Mouse (Mus musculus) hindbrain, embryonic 16.5 days (tissue): ENCODE measurements at regions not wholly inside any gene's neighbourhood (a gene's known extent, or its start where the extent isn't known, plus 50 kb on each side); places are given as distances from the start of the nearest gene placed in this dataset.

Experiments
- ATAC-seq: fragments of 200-750 bp; cut with Nextera tagmentation; 2 replicates; pipeline ENCODE4 v1.8.0; 2017; ENCODE audit warnings: moderate TSS enrichment, moderate library complexity
- H3K27ac ChIP-seq: fragments of 300-500 bp; sonication (generic); 2 replicates; pipeline ENCODE4 v1.5.1; 2014; ENCODE audit warnings: low read depth, mild to moderate bottlenecking, control low read depth, low read length, moderate library complexity
- H3K27me3 ChIP-seq: fragments of 300-500 bp; sonication (generic); replicated peaks from 2 replicates; pipeline ENCODE4 v1.6.1; 2014; ENCODE audit warnings: low read length; ENCODE audit not compliant: control insufficient read depth, insufficient read depth
- H3K36me3 ChIP-seq: fragments of 300-500 bp; sonication (generic); 2 replicates; pipeline ENCODE4 v1.6.1; 2014; ENCODE audit warnings: mild to moderate bottlenecking, low read length, moderate library complexity, mixed read lengths; ENCODE audit not compliant: control insufficient read depth, insufficient read depth
- H3K4me1 ChIP-seq: fragments of 300-500 bp; sonication (generic); 2 replicates; pipeline ENCODE4 v1.6.1; 2014; ENCODE audit warnings: low read depth, low read length; ENCODE audit not compliant: control insufficient read depth, insufficient read depth
- H3K4me2 ChIP-seq: fragments of 300-500 bp; sonication (generic); 2 replicates; pipeline ENCODE4 v1.6.1; 2014; ENCODE audit warnings: mild to moderate bottlenecking, low read length, control low read depth, moderate library complexity
- H3K4me3 ChIP-seq: fragments of 300-500 bp; sonication (generic); 2 replicates; pipeline ENCODE4 v1.5.1; 2014; ENCODE audit warnings: mild to moderate bottlenecking, low read length, control low read depth, moderate library complexity
- H3K9ac ChIP-seq: fragments of 300-500 bp; sonication (generic); 2 replicates; pipeline ENCODE4 v1.6.1; 2014; ENCODE audit warnings: low read depth, mild to moderate bottlenecking, control low read depth, low read length, moderate library complexity
- H3K9me3 ChIP-seq: fragments of 300-500 bp; sonication (generic); 2 replicates; pipeline ENCODE4 v1.6.1; 2014; ENCODE audit warnings: mild to moderate bottlenecking, low read length, moderate library complexity; ENCODE audit not compliant: control insufficient read depth
- WGBS: fragments of 180-500 bp; shearing (Covaris S2); extraction: QIAGEN DNeasy Blood & Tissue Kit; methylation state at CpG from one replicate; pipeline ENCODE4 v1.1.7; 2014; 5-methylcytosine and 5-hydroxymethylcytosine counted together

DNA sequence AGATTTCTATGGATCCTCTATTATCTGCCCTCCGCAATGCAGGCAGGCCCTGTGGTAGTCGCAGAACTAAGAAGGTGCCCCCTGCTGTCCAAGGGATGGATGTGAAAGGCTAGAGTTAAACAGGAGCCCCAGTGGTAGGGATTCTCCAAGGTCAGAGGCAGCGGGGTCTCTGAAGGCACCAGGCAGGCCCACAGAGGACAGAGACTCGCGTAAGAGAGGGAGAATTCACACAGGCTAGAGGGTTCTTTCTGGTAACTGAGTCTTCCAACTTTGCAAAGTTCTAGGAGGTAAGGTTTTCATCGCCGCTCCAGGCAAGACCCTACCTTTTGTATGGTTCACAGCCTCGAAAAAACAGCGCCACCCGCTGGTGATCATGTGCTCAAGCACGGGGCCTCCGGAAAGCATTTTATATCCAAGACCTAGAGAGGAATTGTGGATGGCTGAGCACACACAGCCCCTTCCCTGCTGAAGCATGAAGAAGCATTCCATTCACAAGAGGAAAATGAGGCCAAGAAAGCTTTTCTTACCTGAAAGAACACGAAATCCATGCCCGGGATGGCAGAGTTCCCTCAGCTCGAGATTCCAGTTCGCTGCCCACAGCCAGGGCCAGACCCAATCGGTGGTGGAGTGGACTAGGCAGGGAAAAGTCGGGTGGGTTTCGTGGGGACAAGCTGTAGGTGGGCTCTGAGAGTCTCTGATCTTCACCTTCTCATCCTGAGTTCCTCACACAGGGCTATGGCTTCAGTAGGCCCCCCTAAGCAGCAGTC, 102.6 kb upstream of the Csf3r start:
- H3K36me3 ChIP-seq: no peaks in the 10 kb centered on the region
- H3K4me3 ChIP-seq: no peak overlapping the region
- no peak overlapping the region for H3K27ac ChIP-seq
- WGBS: 8% methylated on average over 19 of the region's 19 CpGs
- H3K4me1 ChIP-seq: peaks cover 19% of the 10 kb centered on the region
- no peak overlapping the region for H3K9ac ChIP-seq
- H3K9me3 ChIP-seq: no peaks in the 10 kb centered on the region
- no peak overlapping the region for H3K4me2 ChIP-seq
- 0 out of 2 replicates have a peak, but pooled peaks have one; percentile 58 for ATAC-seq
- H3K27me3 ChIP-seq: no peaks in the 10 kb centered on the region

DNA sequence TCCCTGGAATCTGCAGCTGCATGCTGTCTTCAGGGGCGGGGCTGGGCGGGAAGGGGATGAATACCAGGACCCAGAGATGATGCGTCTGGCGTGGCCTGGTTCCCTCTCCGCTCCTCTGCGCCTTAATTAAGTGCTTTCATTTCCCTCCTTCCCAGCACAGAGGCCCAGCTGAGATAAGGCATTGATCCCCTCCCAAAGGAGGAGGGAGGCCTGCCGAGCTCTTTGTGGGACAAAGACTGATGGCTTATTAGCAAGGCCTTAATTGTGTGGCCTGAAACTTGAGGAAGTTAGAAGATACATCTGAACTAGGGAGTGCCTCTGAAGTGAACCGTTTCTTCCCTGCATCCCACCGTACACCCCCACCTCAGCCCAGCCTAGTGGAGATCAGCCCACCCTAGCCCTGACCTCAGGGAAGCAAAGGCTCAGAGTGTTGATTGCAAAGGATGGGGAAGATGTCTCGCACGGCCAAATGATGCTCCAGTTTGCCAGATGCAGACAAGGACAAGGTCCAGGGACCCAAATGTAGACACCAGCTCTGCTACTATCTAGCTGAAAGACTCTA, 102.0 kb upstream of the Csf3r start:
- WGBS: 12% methylated on average over 11 of the region's 11 CpGs
- no peaks in the 10 kb centered on the region for H3K36me3 ChIP-seq
- H3K4me2 ChIP-seq: no peak overlapping the region
- no peak overlapping the region for H3K4me3 ChIP-seq
- H3K9ac ChIP-seq: no peak overlapping the region
- no peak overlapping the region for H3K27ac ChIP-seq
- no peak for ATAC-seq
- H3K27me3 ChIP-seq: no peaks in the 10 kb centered on the region
- H3K4me1 ChIP-seq: peaks cover 19% of the 10 kb centered on the region
- no peaks in the 10 kb centered on the region for H3K9me3 ChIP-seq

DNA sequence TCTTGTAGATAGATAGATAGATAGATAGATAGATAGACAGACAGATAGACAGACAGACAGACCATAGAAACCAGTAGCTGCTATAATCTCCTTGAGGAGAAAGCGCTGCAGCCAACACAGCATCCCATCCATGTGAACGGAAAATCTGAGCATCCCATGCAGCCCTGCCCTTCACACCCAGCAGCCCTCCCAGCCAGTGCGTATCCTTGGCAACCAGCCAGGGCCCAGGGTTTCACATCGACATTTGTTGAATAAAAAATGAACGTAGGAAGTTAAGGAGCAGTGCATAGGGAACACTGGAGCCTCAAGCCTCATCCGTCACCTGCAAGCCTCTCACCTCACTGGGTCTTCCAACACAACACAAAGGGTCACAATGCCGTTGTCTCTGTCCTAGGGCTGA, 101.1 kb upstream of the Csf3r start:
- ATAC-seq: no peak; the same call in 1 of the 2 replicates
- H3K9me3 ChIP-seq: no peaks in the 10 kb centered on the region
- whole genome bisulfite sequencing: 16% methylated on average over 7 of the region's 7 CpGs
- H3K4me3 ChIP-seq: no peak overlapping the region
- no peaks in the 10 kb centered on the region for H3K27me3 ChIP-seq
- H3K36me3 ChIP-seq: no peaks in the 10 kb centered on the region
- no peak overlapping the region for H3K4me2 ChIP-seq
- H3K9ac ChIP-seq: no peak overlapping the region
- peaks cover 19% of the 10 kb centered on the region for H3K4me1 ChIP-seq
- no peak overlapping the region for H3K27ac ChIP-seq

DNA sequence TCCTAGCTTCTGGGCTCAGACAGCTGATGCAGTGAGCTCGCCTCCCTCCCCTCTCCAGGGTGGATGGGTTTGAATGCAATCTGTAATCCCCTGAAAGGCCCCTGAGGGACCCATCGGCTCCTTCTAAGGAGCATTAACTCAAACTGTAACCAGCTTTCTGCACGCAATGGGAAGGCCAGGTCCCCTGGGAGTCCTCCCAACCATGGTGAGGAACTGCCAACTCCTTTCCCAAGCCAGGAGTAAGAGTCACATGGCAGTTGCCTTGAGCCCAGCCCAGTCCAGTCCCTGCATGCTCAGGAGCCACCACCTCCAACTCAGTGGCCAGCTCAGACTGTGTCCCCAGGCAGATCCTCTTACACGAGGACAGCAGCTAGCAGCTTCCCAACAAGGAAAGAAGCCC, 96.2 kb upstream of the Csf3r start:
- H3K4me3 ChIP-seq: no peak overlapping the region
- 39% methylated on average over 4 of the region's 4 CpGs for WGBS
- H3K9me3 ChIP-seq: no peaks in the 10 kb centered on the region
- no peak overlapping the region for H3K27ac ChIP-seq
- no peak for ATAC-seq
- no peak overlapping the region for H3K9ac ChIP-seq
- peaks cover 14% of the 10 kb centered on the region for H3K4me1 ChIP-seq
- H3K36me3 ChIP-seq: no peaks in the 10 kb centered on the region
- no peak overlapping the region for H3K4me2 ChIP-seq
- H3K27me3 ChIP-seq: no peaks in the 10 kb centered on the region; the same call in 1 of the 2 replicates

DNA sequence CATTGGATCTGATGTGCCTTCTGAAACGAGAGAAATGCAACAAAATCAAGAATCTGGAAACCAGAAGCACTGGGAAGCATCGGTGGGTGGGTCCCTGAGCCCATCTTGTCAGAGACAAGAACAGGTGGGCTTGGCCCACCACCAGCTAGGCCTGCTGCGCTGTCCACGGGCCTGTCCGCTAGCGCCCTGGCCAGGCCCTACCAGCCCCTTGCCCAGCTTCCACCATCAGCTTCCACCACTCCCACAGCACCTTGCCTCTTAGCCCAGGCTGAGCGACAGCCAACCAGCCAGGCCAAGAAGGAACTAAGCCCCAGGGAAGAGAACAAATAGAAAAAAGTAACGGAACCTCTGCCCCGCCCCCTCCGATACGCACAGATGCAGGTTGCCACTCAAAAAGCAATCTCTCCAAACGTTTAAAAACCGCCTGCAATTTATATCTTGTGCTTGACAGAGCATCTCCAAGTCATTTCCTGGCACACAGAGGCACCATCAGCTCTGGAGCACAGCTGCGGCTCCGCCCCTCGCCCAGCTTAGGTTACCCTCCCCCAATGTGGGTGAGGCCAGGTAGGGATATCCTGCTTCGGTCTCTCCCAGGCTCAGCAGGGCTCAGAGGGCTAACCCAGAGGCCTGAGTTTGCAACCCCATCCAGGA, 95.1 kb upstream of the Csf3r start:
- no peak overlapping the region for H3K27ac ChIP-seq

DNA sequence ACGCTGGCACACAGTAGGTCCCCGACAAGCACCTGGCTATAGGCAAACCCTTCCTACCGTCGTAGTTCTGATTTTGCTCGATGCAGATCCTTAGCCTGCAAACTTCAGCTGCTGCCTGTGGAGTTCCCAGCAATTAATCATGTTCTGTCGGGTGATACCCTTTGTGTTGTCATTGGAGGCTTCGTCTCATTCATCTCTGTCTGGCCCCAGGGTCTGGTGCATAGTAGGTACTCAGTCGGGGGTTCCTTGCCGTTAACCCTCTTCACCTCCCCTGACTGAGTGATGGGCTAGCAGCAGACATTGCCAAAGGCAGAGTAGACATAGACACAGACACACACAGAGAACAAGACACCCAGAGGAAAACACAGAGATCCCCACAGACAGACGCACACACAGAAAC, 93.6 kb upstream of the Csf3r start:
- Histone ChIP-seq H3K9ac (peak overlapping the region; percentile 17; the same call in 1 of the 2 replicates), H3K4me1 (peaks cover 14% of the 10 kb centered on the region), H3K9me3 (0 out of 2 replicates have a peak, but pooled peaks cover 2% of the 10 kb centered on the region), H3K36me3 (no peaks in the 10 kb centered on the region), H3K4me3 (no peak overlapping the region), H3K27ac (no peak overlapping the region), H3K27me3 (no peaks in the 10 kb centered on the region; the same call in 1 of the 2 replicates), H3K4me2 (no peak overlapping the region)
- no peak for ATAC-seq
- 33% methylated on average over 10 of the region's 10 CpGs for WGBS

More for the DNA sequence above, 95.1 kb upstream of the Csf3r start:
- Histone ChIP-seq H3K9ac (peak overlapping the region; percentile 17; the same call in 1 of the 2 replicates), H3K36me3 (no peaks in the 10 kb centered on the region), H3K9me3 (no peaks in the 10 kb centered on the region), H3K27me3 (no peaks in the 10 kb centered on the region; the same call in 1 of the 2 replicates), H3K4me2 (no peak overlapping the region), H3K4me1 (peaks cover 14% of the 10 kb centered on the region), H3K4me3 (no peak overlapping the region)
- ATAC-seq: no peak
- WGBS: 58% methylated on average over 17 of the region's 17 CpGs

DNA sequence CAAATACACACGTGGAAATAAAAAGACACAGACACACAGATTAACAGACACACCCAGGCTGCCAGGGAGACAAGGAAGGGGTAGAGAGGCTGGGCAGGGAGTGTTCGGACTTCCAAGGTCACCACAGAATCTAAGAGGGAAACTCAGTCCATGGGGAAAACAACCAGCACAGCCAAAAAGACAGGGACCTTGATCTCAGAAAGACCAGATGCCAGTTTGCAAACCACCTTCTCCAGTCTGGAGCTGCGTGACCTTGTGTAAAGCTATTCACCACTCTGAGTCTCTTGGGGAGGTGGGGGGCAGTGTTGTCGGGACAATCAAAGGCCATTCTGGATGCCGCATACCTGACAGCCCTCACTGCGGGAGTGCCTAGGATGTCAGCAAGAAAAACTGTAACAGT, 93.0 kb upstream of the Csf3r start:
- Histone ChIP-seq H3K27me3 (no peaks in the 10 kb centered on the region; the same call in 1 of the 2 replicates), H3K4me2 (no peak overlapping the region), H3K9ac (no peak overlapping the region), H3K36me3 (no peaks in the 10 kb centered on the region), H3K27ac (no peak overlapping the region), H3K4me3 (no peak overlapping the region), H3K9me3 (0 out of 2 replicates have a peak, but pooled peaks cover 2% of the 10 kb centered on the region), H3K4me1 (peaks cover 14% of the 10 kb centered on the region)
- ATAC-seq: no peak
- 51% methylated on average over 6 of the region's 6 CpGs for WGBS

DNA sequence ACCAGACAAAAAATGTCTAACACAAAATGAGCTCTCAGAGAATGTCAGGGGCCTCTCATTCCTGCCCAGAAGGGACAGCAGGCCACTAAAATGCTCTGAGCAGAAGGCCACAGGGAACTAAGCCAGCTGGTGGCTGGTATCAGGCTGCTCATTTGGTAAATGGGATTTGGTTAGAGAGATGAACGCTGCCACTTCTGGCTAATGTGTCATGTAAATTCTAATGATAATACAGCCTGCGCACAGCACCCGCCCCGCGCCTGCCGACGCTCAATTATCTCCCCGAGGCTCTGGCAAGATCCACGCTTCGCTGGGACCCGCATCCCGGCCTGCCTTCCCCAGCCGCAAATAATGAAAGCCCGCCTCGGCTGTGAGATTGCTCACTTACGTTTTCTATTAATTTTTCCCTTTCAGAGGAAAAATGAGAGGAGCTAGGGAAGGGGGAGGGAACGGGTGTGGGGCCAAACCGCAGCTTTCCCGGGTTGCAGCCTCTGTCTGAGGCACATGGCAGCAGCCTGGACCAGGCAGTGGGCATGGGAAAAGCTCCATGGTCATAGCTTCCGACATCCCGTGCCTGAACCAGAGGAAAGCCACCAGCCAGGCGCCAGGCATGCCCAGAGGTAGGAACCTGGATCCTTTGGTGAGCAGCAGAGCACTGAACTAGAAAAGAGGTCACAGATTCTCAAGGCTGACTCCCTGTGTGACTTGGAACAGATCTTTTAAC, 92.2 kb upstream of the Csf3r start:
- H3K4me3 ChIP-seq: no peak overlapping the region
- peak overlapping the region; percentile 62 for H3K27ac ChIP-seq
- peak overlapping the region; percentile 43; the same call in 1 of the 2 replicates for H3K9ac ChIP-seq
- 24% methylated on average over 22 of the region's 22 CpGs for WGBS
- H3K36me3 ChIP-seq: no peaks in the 10 kb centered on the region
- peaks cover 14% of the 10 kb centered on the region for H3K4me1 ChIP-seq
- H3K4me2 ChIP-seq: peak overlapping the region; percentile 10; the same call in 1 of the 2 replicates
- 0 out of 2 replicates have a peak, but pooled peaks cover 2% of the 10 kb centered on the region for H3K9me3 ChIP-seq
- ATAC-seq: no peak
- no peaks in the 10 kb centered on the region; the same call in 1 of the 2 replicates for H3K27me3 ChIP-seq
